Mouse (Mus musculus) stomach, postnatal 0 days (tissue): ENCODE data around the gene AC109138.7. TPM values are rescaled to one million over a fixed set of nuclear protein-coding genes. Genes with fewer than 3 reads are reported as not detected.

Source experiments
- ATAC-seq: fragments of 200-750 bp; cut with Nextera tagmentation; 2 replicates; pipeline ENCODE4 v1.8.0; 2017; ENCODE audit not compliant: low FRiP score, low TSS enrichment
- DNase-seq: peaks from one replicate; pipeline ENCODE4 v3.0.0-alpha.2; 2016; ENCODE audit warnings: low spot score
- H3K27ac ChIP-seq: fragments of 300-500 bp; sonication (generic); replicated peaks from 2 replicates; pipeline ENCODE4 v1.5.1; 2014; ENCODE audit warnings: mild to moderate bottlenecking, control low read depth
- H3K27me3 ChIP-seq: fragments of 300-500 bp; sonication (generic); 2 replicates; pipeline ENCODE4 v1.6.1; 2014; ENCODE audit warnings: low read length; ENCODE audit not compliant: control insufficient read depth, insufficient read depth
- H3K36me3 ChIP-seq: fragments of 300-500 bp; sonication (generic); 2 replicates; pipeline ENCODE4 v1.6.1; 2014; ENCODE audit warnings: low read length, mixed read lengths; ENCODE audit not compliant: control insufficient read depth, insufficient read depth
- H3K4me1 ChIP-seq: fragments of 300-500 bp; sonication (generic); replicated peaks from 2 replicates; pipeline ENCODE4 v1.6.1; 2014; ENCODE audit warnings: antibody characterized with exemption; ENCODE audit not compliant: control insufficient read depth, insufficient read depth
- H3K4me2 ChIP-seq: fragments of 300-500 bp; sonication (generic); replicated peaks from 2 replicates; pipeline ENCODE4 v1.6.1; 2014; ENCODE audit warnings: low read depth, mild to moderate bottlenecking, control low read depth, moderate library complexity
- H3K4me3 ChIP-seq: fragments of 300-500 bp; sonication (generic); 2 replicates; pipeline ENCODE4 v1.5.1; 2014; ENCODE audit warnings: low read depth, low read length, control low read depth
- H3K9ac ChIP-seq: fragments of 300-500 bp; sonication (generic); 2 replicates; pipeline ENCODE4 v1.6.1; 2014; ENCODE audit warnings: mild to moderate bottlenecking, low read length, control low read depth, mixed read lengths
- H3K9me3 ChIP-seq: fragments of 300-500 bp; sonication (generic); 2 replicates; pipeline ENCODE4 v1.6.1; 2016; ENCODE audit warnings: low read length; ENCODE audit not compliant: control insufficient read depth
- CTCF ChIP-seq: IDR thresholded peaks from 2 replicates; pipeline ENCODE4 v1.5.1; 2016; ENCODE audit warnings: antibody characterized with exemption, low read depth, mild to moderate bottlenecking, moderate library complexity
- EP300 ChIP-seq: optimal IDR thresholded peaks from 2 replicates; pipeline ENCODE3; 2016; ENCODE audit warnings: antibody characterized with exemption
- WGBS: fragments of 180-500 bp; shearing (Covaris S2); extraction: QIAGEN DNeasy Blood & Tissue Kit; methylation state at CpG from one replicate; pipeline ENCODE4 v1.1.7; 2014; 5-methylcytosine and 5-hydroxymethylcytosine counted together
- polyA plus RNA-seq: library from polyadenylated mRNA; unstranded; fragments of >200 nt; fragmentation: Nextera tagmentation; extraction: Ambion mirVana; gene quantifications from 2 replicates; pipeline ENCODE4 v1.2.1, GENCODE M21; 2015

Gene AC109138.7
- polyA plus RNA-seq, 1 experiment from 2014 or later = not detected

GRCm38 (mm10) chr19:4254230-4254629, 40.1 kb downstream of the AC109138.7 start:
- no peak overlapping the region for H3K4me3 ChIP-seq
- no peak for ATAC-seq
- no peak overlapping the region for H3K27ac ChIP-seq
- no peaks in the 10 kb centered on the region for H3K36me3 ChIP-seq
- TF ChIP-seq CTCF (no peak), EP300 (no peak)
- H3K27me3 ChIP-seq = no peaks in the 10 kb centered on the region
- no peak for DNase-seq
- H3K4me2 ChIP-seq = no peak overlapping the region
- no peak overlapping the region for H3K9ac ChIP-seq
- no peaks in the 10 kb centered on the region for H3K9me3 ChIP-seq
- WGBS = 80% methylated on average over 7 of the region's 7 CpGs
- H3K4me1 ChIP-seq = 0 out of 2 replicates have a peak, but pooled peaks cover 3% of the 10 kb centered on the region

DNA sequence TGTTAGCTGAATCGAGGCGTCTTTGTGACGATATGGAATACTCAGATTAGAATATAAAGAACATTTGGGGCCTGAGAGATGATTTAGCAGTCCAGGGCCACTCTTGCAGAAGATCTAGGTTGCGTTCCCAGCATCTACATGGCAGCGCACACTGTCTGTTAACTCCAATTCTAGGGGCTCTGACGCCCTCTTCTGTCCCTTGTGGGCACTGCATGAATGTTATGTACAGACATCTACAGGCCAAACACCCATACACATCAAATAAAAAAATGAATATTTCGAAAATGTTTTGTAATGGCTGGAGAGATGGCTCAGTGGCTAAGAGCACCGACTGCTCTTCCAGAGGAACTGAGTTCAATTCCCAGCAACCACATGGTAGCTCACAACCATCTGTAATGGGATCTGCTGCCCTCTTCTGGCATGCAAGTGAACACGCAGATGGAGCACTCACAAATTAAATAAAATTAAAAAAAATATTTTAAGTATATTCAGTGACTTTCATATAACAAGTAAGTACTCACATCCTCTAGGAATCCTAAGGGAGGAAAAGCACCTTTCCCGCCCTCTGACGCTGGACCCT, 41.5 kb downstream of the AC109138.7 start:
- Histone ChIP-seq H3K9ac (no peak overlapping the region), H3K4me2 (no peak overlapping the region), H3K9me3 (no peaks in the 10 kb centered on the region), H3K4me1 (0 out of 2 replicates have a peak, but pooled peaks cover 3% of the 10 kb centered on the region), H3K27ac (no peak overlapping the region), H3K4me3 (no peak overlapping the region), H3K36me3 (no peaks in the 10 kb centered on the region), H3K27me3 (no peaks in the 10 kb centered on the region)
- DNase-seq (no peak), ATAC-seq (no peak)
- WGBS = 76% methylated on average over 11 of the region's 11 CpGs
- TF ChIP-seq CTCF (peak; percentile 59), EP300 (no peak)

DNA sequence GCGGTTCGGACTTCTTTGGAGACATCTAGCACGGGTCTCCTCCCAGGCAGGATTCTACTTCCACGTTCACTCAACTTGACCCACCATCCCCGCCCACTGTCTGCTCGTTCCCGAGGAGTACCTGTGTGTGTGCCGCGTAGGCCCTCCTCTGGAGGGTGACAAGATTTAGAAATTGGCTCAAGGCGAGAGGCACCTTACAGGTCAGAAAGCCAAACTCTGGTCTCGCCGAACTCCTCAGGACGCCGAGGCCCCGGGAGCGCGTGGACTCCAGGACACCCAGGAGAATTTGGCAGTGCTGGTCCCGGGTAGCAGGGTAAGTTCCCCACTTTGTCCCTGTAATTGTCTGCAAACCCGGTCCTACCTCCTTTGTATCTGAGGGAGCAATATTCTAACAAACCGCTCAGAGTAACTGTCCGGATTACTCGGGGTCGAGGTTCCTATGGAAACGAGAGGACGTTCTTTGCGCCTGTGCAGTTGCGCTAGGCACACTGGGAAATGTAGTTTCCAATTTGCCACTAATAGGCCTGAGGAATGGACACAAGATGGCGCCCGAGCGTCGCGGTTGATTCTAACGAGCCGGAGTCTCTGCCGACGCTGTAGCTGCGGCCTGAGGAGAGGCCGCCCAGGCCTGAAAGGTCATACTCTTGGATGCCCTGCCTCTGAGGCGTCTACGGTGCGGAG, 43.2 kb downstream of the AC109138.7 start:
- Histone ChIP-seq H3K4me3 (peak overlapping the region; percentile 63), H3K36me3 (no peaks in the 10 kb centered on the region), H3K9ac (peak overlapping the region; percentile 41), H3K4me1 (0 out of 2 replicates have a peak, but pooled peaks cover 3% of the 10 kb centered on the region), H3K9me3 (no peaks in the 10 kb centered on the region), H3K27ac (no peak overlapping the region), H3K27me3 (no peaks in the 10 kb centered on the region), H3K4me2 (peak overlapping the region; percentile 89)
- TF ChIP-seq CTCF (peak; percentile 95), EP300 (no peak)
- DNase-seq (peak; percentile 93), ATAC-seq (peak; percentile 84)
- WGBS = under 1% methylated on average over 41 of the region's 41 CpGs

DNA sequence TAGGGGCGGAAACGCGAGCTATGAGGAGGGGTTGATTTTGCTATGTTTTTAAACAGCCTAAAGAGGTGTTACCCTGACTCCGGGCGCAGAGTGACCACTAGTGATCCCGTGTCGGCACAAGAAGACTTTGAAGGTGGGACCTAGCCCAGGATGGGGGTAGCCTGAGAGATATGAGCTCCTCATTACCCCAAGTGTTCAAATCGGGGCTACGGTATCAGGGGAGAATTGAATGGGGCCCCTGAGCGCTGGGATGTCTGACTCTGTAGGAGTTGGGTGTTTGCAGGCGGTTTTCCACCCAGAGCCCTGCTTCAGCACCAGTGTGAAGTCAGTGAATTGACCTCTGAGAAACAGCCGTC, 43.7 kb downstream of the AC109138.7 start:
- TF ChIP-seq EP300 (no peak), CTCF (no peak)
- Histone ChIP-seq H3K9ac (peak overlapping the region; percentile 24), H3K9me3 (no peaks in the 10 kb centered on the region), H3K4me2 (peak overlapping the region; percentile 89), H3K27me3 (no peaks in the 10 kb centered on the region), H3K36me3 (no peaks in the 10 kb centered on the region), H3K4me1 (0 out of 2 replicates have a peak, but pooled peaks cover 3% of the 10 kb centered on the region), H3K27ac (no peak overlapping the region), H3K4me3 (peak overlapping the region; percentile 63)
- WGBS = 19% methylated on average over 12 of the region's 12 CpGs
- DNase-seq (no peak), ATAC-seq (no peak; the same call in 1 of the 2 replicates)

DNA sequence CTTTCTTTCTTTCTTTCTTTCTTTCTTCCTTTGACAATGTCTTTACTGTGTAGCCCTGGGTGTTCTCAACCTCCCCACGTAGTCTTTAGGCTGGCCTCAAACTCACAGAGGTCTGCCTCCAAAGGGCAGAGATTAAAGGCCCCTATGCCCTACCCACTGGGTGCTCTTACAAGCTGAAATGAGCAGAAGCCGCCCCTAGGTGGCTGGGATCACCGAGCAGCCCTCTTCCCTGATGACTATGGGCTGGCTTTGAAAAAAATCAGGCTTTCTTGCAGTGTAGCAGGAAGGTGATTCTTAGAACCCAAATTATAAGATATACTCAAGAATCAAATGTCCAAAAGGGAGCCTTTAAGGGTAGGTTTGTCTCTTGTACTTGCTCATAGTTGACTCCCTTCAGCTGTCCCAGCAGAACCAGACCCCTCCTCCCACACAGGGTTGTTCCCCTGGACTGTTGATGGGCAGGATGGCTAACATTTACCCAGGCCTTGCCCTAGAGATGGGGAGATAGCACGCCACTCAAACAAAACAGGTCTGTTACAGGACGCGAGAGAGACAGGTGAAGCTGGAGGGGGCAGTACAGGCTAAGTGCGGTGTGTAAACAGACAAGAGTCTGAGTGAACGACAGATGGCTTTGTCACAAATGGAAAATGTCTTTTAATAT, 47.0 kb downstream of the AC109138.7 start:
- no peak overlapping the region for H3K4me3 ChIP-seq
- H3K4me1 ChIP-seq = 0 out of 2 replicates have a peak, but pooled peaks cover 6% of the 10 kb centered on the region
- TF ChIP-seq EP300 = no peak
- peak; percentile 60 for TF ChIP-seq CTCF
- no peaks in the 10 kb centered on the region for H3K9me3 ChIP-seq
- 39% methylated on average over 8 of the region's 8 CpGs for WGBS
- ATAC-seq (peak; percentile 30; the same call in 1 of the 2 replicates), DNase-seq (peak; percentile 57)
- H3K27ac ChIP-seq = no peak overlapping the region; the same call in 1 of the 2 replicates
- H3K4me2 ChIP-seq = no peak overlapping the region
- H3K36me3 ChIP-seq = 0 out of 2 replicates have a peak, but pooled peaks cover 3% of the 10 kb centered on the region
- H3K9ac ChIP-seq = no peak overlapping the region
- no peaks in the 10 kb centered on the region for H3K27me3 ChIP-seq

GRCm38 (mm10) chr19:4262756-4263155, 48.6 kb downstream of the AC109138.7 start:
- Histone ChIP-seq H3K27me3 (no peaks in the 10 kb centered on the region), H3K4me3 (no peak overlapping the region), H3K4me2 (no peak overlapping the region), H3K36me3 (0 out of 2 replicates have a peak, but pooled peaks cover 3% of the 10 kb centered on the region), H3K27ac (no peak overlapping the region), H3K4me1 (0 out of 2 replicates have a peak, but pooled peaks cover 5% of the 10 kb centered on the region), H3K9me3 (no peaks in the 10 kb centered on the region), H3K9ac (no peak overlapping the region)
- TF ChIP-seq CTCF (no peak), EP300 (no peak)
- DNase-seq (no peak), ATAC-seq (no peak)
- 73% methylated on average over 6 of the region's 6 CpGs for WGBS
